Mouse (Mus musculus) CD4-positive, CD25-positive, alpha-beta regulatory T cell, adult 4 months (primary cell): ENCODE data around the gene Dnah11. TPM values are rescaled to one million over a fixed set of nuclear protein-coding genes. Genes with fewer than 3 reads are reported as not detected.

Experiments used
- ATAC-seq: one replicate; pipeline ENCODE4 v1.8.0; 2017
- polyA plus RNA-seq, 2 experiments: library from polyadenylated mRNA; unstranded; fragments of 100-300 nt; shearing (Covaris generic); gene quantifications; one replicate each; pipeline ENCODE4 v1.2.1; 2017

Gene Dnah11
- polyA plus RNA-seq: 1 to 10 TPM in 1 of 2 experiments, under 1 TPM in 1; 0.43 to 1.3 TPM

GRCm38 (mm10) chr12:118198386-118199093 lies at the start of gene Dnah11:
Dnah11 (minus strand) TSS chr12:118199043.
- ATAC-seq: peak; percentile 98

- no peak for ATAC-seq
Observed at GRCm38 (mm10) chr12:118221182-118221581, 22.3 kb upstream of the Dnah11 start.

GRCm38 (mm10) chr12:118220062-118220461 lies 21.2 kb upstream of the Dnah11 start:
- ATAC-seq: no peak

DNA sequence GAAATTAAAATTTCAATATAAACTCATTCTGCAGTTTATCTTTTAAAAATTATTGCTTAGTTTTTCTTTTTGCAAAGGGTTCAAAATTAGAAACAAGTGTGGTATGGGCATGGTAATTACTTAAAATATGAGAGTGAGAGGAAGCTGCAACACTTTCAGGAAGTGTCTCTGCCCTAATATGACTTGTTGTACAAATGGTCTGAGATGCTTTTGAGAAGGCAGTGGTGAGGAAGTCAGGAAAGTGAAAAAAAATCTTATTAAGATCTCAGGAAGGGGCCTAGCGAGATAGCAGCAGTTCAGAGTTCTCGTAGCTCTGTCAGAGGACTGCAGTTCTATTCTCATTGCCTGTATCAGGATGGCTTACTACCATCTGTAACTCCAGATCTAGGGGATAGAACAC lies 13.3 kb upstream of the Dnah11 start:
- ATAC-seq: no peak

DNA sequence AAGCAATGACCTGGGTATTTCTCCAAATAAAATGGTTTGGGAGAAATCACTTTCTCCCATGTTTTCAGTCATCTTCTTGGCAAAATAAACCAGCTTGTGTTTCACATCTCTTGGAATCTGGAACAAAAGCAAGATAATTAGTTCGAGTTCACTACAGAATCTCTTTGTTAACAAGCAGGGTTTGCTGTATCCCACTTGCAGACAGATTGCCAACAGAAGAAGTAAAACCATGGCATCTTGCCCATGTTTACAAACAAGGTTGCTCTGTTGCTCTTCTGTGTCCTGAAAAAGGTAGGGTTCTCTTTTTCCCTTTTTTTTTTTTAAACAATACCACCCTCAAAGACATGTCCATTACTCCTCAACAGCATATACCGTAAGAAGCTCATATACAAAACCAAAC lies 2.3 kb downstream of the Dnah11 start:
- ATAC-seq: no peak

DNA sequence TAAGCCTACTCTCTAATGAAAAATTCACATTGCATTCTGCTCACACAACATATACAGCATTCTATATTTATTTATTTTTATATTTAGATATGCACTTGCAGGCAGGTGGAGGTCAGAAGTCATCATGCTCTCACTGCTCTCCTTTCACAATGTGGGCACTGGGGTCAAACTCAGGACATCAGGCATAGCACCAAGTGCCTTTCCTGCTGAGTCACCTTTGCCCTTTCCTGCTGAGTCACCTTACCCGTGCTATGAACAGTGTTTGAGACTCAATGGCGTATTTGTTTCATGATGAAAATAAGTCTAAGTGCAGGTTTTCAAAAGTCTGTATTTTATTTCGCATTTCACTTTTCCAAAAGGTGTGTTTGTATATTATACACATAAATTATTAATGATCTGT lies 9.3 kb downstream of the Dnah11 start:
- ATAC-seq: no peak

DNA sequence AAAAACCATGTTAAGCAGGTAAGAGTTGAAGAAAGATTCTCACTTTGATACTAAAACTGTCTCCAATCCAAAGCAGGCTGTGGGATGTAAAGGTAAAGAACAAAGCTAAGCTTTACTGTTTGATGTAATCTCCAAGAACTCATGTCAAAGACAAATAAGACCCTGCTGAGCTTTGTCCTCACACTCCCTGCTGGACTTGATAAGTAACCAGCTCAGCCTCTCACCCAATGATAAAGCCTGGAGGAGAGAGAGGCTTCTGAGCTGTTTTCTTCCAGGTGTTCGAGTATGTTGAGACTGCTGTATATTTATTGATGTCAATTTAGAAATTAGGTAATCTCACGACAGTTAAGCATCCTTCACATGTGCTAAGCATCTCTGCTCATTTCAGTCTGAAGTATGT lies 11.2 kb downstream of the Dnah11 start:
- no peak for ATAC-seq

- no peak for ATAC-seq
Observed at GRCm38 (mm10) chr12:118186881-118187489, 11.9 kb downstream of the Dnah11 start.

- no peak for ATAC-seq
Observed at GRCm38 (mm10) chr12:118186120-118186880, 12.5 kb downstream of the Dnah11 start.

- ATAC-seq: no peak
Observed at GRCm38 (mm10) chr12:118184731-118185130, 14.1 kb downstream of the Dnah11 start.

GRCm38 (mm10) chr12:118177756-118178155 lies 21.1 kb downstream of the Dnah11 start:
- no peak for ATAC-seq

GRCm38 (mm10) chr12:118164785-118165184 lies 34.1 kb downstream of the Dnah11 start:
- ATAC-seq: no peak

GRCm38 (mm10) chr12:118156986-118157385 lies 41.9 kb downstream of the Dnah11 start:
- ATAC-seq: no peak

DNA sequence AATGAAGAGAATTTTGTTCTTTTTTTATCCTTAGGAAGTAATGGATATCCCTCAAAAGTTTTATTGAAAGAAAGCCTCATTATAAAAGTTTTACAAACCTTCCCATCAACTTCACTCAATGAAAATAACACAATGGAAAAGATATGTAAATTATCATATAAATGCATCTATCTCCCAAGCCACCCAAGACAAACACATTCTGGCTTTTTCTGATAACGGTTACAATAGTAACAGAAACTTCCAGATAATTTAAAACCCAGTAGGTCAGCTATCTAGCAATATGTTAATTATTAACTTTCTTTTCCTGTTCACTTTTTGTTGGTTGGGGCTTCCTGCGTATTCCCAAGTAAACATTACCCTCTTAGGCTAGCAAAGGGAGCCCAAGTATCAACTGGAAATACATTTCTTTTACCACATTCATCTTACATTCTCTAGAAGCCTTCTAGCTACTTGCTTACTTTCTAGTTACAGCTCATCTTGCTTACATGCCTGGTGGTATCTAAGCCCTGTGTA lies 51.3 kb downstream of the Dnah11 start:
- ATAC-seq: no peak

DNA sequence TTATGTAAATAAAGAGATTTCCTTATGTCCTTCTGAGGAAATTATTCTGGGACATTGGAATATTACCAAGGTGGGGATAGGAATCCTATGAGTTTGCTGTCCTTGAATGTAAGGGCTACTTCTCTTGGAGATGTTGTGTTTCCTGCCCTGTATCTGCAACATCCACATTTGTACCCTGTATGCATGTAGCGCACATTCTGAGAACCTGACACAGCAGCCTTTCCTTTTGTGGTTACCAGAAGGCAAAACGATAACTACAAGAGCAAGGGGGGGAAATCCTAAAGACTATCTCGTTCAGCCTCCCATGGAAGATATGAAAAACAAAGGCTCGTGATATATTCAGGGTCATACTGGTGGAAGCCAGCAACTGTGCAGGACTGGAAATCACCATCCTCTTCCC lies 70.7 kb downstream of the Dnah11 start:
- no peak for ATAC-seq

GRCm38 (mm10) chr12:118119668-118120067 lies 79.2 kb downstream of the Dnah11 start:
- ATAC-seq: no peak

DNA sequence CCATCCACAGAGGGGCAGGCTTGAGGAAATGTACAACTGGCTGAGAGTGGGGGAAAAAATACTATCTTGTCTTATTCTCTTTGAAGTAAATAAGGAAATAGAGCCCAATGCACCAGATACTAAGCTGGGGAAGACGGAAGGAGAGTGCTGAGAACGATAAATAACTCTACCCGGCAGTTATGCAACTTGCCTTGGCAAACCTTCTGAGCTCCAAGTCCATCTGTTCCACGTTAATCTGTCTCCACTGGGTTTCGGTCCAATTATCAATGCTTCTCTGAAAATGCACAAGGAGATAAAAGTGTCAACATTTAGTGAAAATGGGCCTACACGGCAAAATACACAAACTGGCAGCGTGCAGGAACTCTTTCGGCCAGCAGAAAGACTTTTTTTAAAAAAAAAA lies 86.2 kb downstream of the Dnah11 start:
- ATAC-seq: no peak

DNA sequence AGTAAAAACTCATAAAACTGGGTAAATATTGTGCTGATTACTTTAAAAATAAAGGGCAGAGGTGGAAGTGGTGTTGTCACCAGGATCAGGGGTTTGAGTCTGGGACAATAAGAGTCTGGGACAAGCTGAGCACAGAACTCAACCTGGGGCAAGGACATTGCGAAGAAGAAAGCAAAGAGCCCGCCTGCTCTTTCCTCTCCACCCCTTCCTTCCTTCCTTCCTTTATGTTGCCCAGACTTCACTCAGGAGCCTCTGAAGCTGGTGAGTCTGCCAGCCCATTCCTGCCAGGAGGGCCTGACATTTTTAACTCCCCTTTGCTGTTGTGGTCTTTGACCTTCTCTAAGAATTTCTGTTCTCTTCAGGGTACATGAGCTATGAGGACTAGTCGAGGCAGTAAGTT lies 86.9 kb downstream of the Dnah11 start:
- no peak for ATAC-seq

GRCm38 (mm10) chr12:118107719-118108118 lies 91.1 kb downstream of the Dnah11 start:
- no peak for ATAC-seq

- ATAC-seq: no peak
Observed at GRCm38 (mm10) chr12:118104520-118104919, 94.3 kb downstream of the Dnah11 start.

DNA sequence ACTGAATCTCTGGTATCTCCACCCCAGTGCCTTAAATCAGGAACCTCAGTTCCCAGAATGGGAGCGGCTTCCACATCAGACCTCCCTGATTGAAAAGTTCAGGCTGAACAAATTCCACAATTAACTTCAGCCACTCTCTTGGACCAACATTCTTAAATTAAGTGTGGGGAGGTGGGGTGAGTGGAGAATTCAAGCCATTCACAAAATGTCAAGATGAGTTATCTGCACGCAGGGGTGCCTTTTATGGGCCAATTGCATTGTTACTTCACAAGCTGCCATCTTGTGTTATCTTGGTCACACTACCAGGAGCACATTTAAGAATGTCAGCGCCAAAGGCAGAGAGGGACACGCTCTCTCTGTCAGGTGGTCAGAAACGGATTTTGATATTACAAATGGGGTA lies 99.1 kb downstream of the Dnah11 start:
- no peak for ATAC-seq

DNA sequence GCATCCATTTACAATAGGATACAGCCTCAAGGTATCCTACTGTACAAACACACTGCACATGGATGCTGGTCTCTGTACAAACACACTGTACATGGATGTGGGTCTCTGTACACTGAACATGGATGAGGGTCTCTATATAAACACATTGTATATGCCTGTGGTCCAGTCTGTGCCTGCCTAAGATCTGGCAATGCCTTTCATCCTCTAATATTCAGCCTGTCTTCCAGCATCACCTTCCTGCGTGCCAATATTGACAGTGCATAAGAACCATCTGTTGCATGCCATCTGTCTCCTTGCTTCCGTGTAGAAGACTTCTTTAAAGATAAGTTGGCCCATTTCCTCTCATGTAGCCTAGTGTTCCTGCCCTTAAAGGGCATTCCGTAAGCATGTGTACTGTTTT lies 100.6 kb downstream of the Dnah11 start:
- ATAC-seq: no peak

DNA sequence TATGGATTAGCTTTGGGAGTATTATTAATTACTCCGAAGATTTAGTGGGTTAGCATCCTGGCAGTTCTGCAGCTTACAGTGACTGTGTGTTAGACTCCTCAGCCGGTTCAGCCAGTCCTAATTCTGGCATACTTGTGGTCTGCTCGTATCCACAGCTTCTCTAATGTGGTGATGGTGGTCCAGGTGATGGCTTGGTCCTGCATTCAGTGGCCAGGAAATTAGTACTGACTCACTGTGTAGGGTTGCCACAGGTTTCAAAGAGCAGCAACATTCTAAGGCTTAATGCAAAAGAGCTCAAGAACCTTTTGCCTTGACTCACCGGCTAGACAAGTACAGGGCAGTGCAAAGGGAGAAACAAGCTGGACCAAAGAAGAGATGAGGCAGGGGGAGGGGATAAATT lies 103.9 kb downstream of the Dnah11 start:
- no peak for ATAC-seq

GRCm38 (mm10) chr12:118085291-118085690 lies 113.6 kb downstream of the Dnah11 start:
- no peak for ATAC-seq
